Mouse (Mus musculus): ENCODE data around the gene Zfp36. TPM values are rescaled to one million over a fixed set of nuclear protein-coding genes. Genes with fewer than 3 reads are reported as not detected.

The Zfp36 gene
- total and polyA plus RNA-seq, 3 experiments: 0.50 to 2.8 TPM; not detected in 1

DNA sequence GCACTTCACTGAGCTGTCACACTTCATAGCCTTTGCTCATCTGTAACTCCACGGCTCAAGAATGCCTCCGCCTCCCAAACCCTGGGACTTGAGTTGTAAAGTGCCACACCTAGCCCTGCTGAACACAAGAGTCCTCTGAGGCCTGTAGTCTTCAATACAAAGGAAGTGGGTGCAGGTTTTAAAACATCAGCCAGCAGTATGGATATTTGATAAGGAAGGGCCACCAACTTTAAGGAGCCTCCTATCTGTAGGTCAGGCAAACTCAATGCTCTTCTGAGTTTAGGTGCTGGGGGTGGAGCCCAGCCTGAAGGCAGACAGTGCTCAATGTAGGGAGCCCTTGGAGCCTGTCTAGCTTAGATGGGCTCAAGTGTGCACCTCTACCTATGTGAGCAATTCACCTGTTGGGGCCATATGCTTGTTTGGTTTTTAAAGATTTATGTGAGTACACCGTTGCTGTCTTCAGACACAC lies 25.9 kb downstream of the Zfp36 start:
- Histone ChIP-seq H3K79me2 (ENCODE audit: control insufficient read depth, insufficient read depth, low read length, poor library complexity) (peaks cover 20% of the 10 kb centered on the region), H3K4me3 (ENCODE audit: control insufficient read depth in 1 of 2, insufficient read depth in 1 of 2, low read depth in 2 of 2, low read length in 2 of 2) (no peak overlapping the region), H3K27me3 (ENCODE audit: control insufficient read depth in 1 of 2, insufficient read depth in 2 of 2, low read length in 2 of 2) (no peaks in the 10 kb centered on the region), H3K27ac (ENCODE audit: control insufficient read depth, low read depth, low read length) (no peak overlapping the region; the same call in 1 of the 2 replicates), H3K36me3 (ENCODE audit: control insufficient read depth in 1 of 2, insufficient read depth in 2 of 2, low read length in 2 of 2) (peaks cover 11 to 24% of the 10 kb centered on the region in 2 experiments), H3K4me1 (ENCODE audit: control insufficient read depth in 1 of 2, insufficient read depth in 2 of 2, low read length in 2 of 2) (peaks cover 2 to 21% of the 10 kb centered on the region in 2 experiments; a peak in 3 of 4 replicates), H3K9ac (ENCODE audit: control insufficient read depth, low read depth, low read length, poor library complexity, severe bottlenecking) (no peak overlapping the region), H3K9me3 (replicated peaks; ENCODE audit: insufficient read depth, low read length) (no peaks in the 10 kb centered on the region)
- DNase-seq (ENCODE audit: low read depth, low spot score): peak; percentile 62
- no peak for TF ChIP-seq CHD1 (IDR thresholded peaks at IDR 0.05; ENCODE audit: low read depth, low read length)
- TF ChIP-seq CTCF (IDR thresholded peaks at IDR 0.05 in 2 of 3, conservative IDR thresholded peaks at IDR 0.05 in 1 of 3; ENCODE audit: control insufficient read depth in 1 of 3, insufficient read depth in 1 of 3, low read depth in 2 of 3, low read length in 3 of 3, poor library complexity in 1 of 3, severe bottlenecking in 1 of 3): no peak
- no peak for TF ChIP-seq MYB (IDR thresholded peaks at IDR 0.05; ENCODE audit: low read depth, low read length)
- TF ChIP-seq E2F4 (IDR thresholded peaks at IDR 0.05; ENCODE audit: borderline replicate concordance, low read depth, low read length): no peak
- no peak for TF ChIP-seq JUND (IDR thresholded peaks at IDR 0.05; ENCODE audit: low read depth, low read length)
- no peak for TF ChIP-seq ZNF384 (IDR thresholded peaks at IDR 0.05; ENCODE audit: low read depth, low read length)
- no peak for TF ChIP-seq MXI1 (IDR thresholded peaks at IDR 0.05; ENCODE audit: low read depth, low read length)
- no peak for TF ChIP-seq MYC (IDR thresholded peaks at IDR 0.05; ENCODE audit: low read depth, low read length)
- TF ChIP-seq USF2 (IDR thresholded peaks at IDR 0.05; ENCODE audit: borderline replicate concordance in 1 of 2, insufficient read depth in 1 of 2, low read depth in 1 of 2, low read length in 2 of 2): no peak
- TF ChIP-seq NELFE (IDR thresholded peaks at IDR 0.05; ENCODE audit: low read depth, low read length): peak; percentile 39; the same call in 1 of the 2 replicates
- no peak for TF ChIP-seq MAX (IDR thresholded peaks at IDR 0.05; ENCODE audit: low read length)
- no peak for TF ChIP-seq SMC3 (IDR thresholded peaks at IDR 0.05; ENCODE audit: low read depth, low read length)
- no peak for TF ChIP-seq ZKSCAN1 (IDR thresholded peaks at IDR 0.05; ENCODE audit: low read depth, low read length)
- no peak for TF ChIP-seq RAD21 (IDR thresholded peaks at IDR 0.05; ENCODE audit: low read depth, low read length)
- no peak for TF ChIP-seq KAT2A (conservative IDR thresholded peaks at IDR 0.05; ENCODE audit: low read depth, low read length)
- no peak for TF ChIP-seq MAFK (IDR thresholded peaks at IDR 0.05; ENCODE audit: borderline replicate concordance, low read depth, low read length)
- TF ChIP-seq CHD2 (IDR thresholded peaks at IDR 0.05; ENCODE audit: low read length): no peak; the same call in 1 of the 2 replicates
- no peak for TF ChIP-seq MEF2A (IDR thresholded peaks at IDR 0.05; ENCODE audit: extremely low read depth, insufficient replicate concordance, low read depth, low read length, poor library complexity, severe bottlenecking)
- no peak for TF ChIP-seq ETS1 (IDR thresholded peaks at IDR 0.05; ENCODE audit: low read depth, low read length)
- TF ChIP-seq UBTF (IDR thresholded peaks at IDR 0.05; ENCODE audit: borderline replicate concordance, insufficient read depth, low read depth, low read length): no peak
- peak; percentile 46; the same call in 1 of the 2 replicates for TF ChIP-seq SIN3A (IDR thresholded peaks at IDR 0.05; ENCODE audit: low read length)
- TF ChIP-seq GABPA (IDR thresholded peaks at IDR 0.05; ENCODE audit: low read depth, low read length): no peak
- no peak for TF ChIP-seq RCOR1 (IDR thresholded peaks at IDR 0.05; ENCODE audit: low read depth, low read length)
- TF ChIP-seq POLR2AphosphoS5 (IDR thresholded peaks at IDR 0.05; ENCODE audit: borderline replicate concordance, low read depth, low read length): no peak
- TF ChIP-seq ZMIZ1 (IDR thresholded peaks at IDR 0.05; ENCODE audit: low read depth, low read length): 0 out of 2 replicates have a peak, but pooled peaks have one; percentile 51
- no peak for TF ChIP-seq USF1 (IDR thresholded peaks at IDR 0.05; ENCODE audit: low read depth, low read length)
- no peak for TF ChIP-seq GATA1 (IDR thresholded peaks at IDR 0.05; ENCODE audit: low read depth, low read length)
- TF ChIP-seq BHLHE40 (IDR thresholded peaks at IDR 0.05; ENCODE audit: borderline replicate concordance, low read depth, low read length): no peak
- TF ChIP-seq NRF1 (IDR thresholded peaks at IDR 0.05; ENCODE audit: insufficient read depth, low read depth, low read length, poor library complexity, severe bottlenecking): no peak
- TF ChIP-seq HCFC1 (IDR thresholded peaks at IDR 0.05; ENCODE audit: low read depth, low read length): no peak
- no peak for TF ChIP-seq TCF12 (IDR thresholded peaks at IDR 0.05; ENCODE audit: low read depth, low read length)
- no peak for TF ChIP-seq TAL1 (IDR thresholded peaks at IDR 0.05; ENCODE audit: low read length)
- peak; percentile 77; the same call in 1 of the 2 replicates for TF ChIP-seq POLR2AphosphoS2 (IDR thresholded peaks at IDR 0.05; ENCODE audit: low read length)
- no peak for TF ChIP-seq ELF1 (IDR thresholded peaks at IDR 0.05; ENCODE audit: low read depth, low read length)
- TF ChIP-seq MAZ (IDR thresholded peaks at IDR 0.05; ENCODE audit: low read depth, low read length): no peak
- no peak for TF ChIP-seq ZC3H11A (IDR thresholded peaks at IDR 0.05; ENCODE audit: low read depth, low read length)
- peak in 1 of 2 experiments; percentile 72; a peak in 2 of 4 replicates for TF ChIP-seq POLR2A (IDR thresholded peaks at IDR 0.05; ENCODE audit: control insufficient read depth in 1 of 2, insufficient read depth in 1 of 2, low read depth in 1 of 2, low read length in 2 of 2, poor library complexity in 1 of 2)
- no peak for TF ChIP-seq TBP (IDR thresholded peaks at IDR 0.05; ENCODE audit: low read depth, low read length)
